Mouse (Mus musculus) kidney, embryonic 14.5 days (tissue): Measurements from ENCODE around the gene Amtn. TPM values are rescaled to one million over a fixed set of nuclear protein-coding genes. Genes with fewer than 3 reads are reported as not detected.
"Not testable (repeated sequence)": the region's sequence is repeated elsewhere in the genome, so short reads cannot be mapped to it uniquely, and the experiment has no call there.

Experiments
- ATAC-seq: fragments of 200-750 bp; cut with Nextera tagmentation; 2 replicates; pipeline ENCODE4 v1.8.0; 2017; ENCODE audit warnings: moderate number of reproducible peaks, mild to moderate bottlenecking, moderate TSS enrichment, moderate library complexity; ENCODE audit not compliant: low FRiP score, low TSS enrichment
- H3K27ac ChIP-seq: fragments of 300-500 bp; sonication (generic); 2 replicates; pipeline ENCODE4 v1.5.1; 2014; ENCODE audit warnings: low read depth, mild to moderate bottlenecking, low read length, moderate library complexity, mixed read lengths
- H3K27me3 ChIP-seq: fragments of 300-500 bp; sonication (generic); 2 replicates; pipeline ENCODE4 v1.6.1; 2014; ENCODE audit warnings: mild to moderate bottlenecking, low read length; ENCODE audit not compliant: control insufficient read depth, insufficient read depth
- H3K36me3 ChIP-seq: fragments of 300-500 bp; sonication (generic); 2 replicates; pipeline ENCODE4 v1.6.1; 2014; ENCODE audit warnings: low read length, mixed read lengths; ENCODE audit not compliant: control insufficient read depth, insufficient read depth
- H3K4me1 ChIP-seq: fragments of 300-500 bp; sonication (generic); 2 replicates; pipeline ENCODE4 v1.6.1; 2014; ENCODE audit warnings: low read length, mixed read lengths; ENCODE audit not compliant: control insufficient read depth, insufficient read depth
- H3K4me2 ChIP-seq: fragments of 300-500 bp; sonication (generic); replicated peaks from 2 replicates; pipeline ENCODE4 v1.6.1; 2014; ENCODE audit warnings: low read depth, mild to moderate bottlenecking, low read length
- H3K4me3 ChIP-seq: fragments of 300-500 bp; sonication (generic); 2 replicates; pipeline ENCODE4 v1.5.1; 2014; ENCODE audit warnings: mild to moderate bottlenecking, low read length
- H3K9ac ChIP-seq: fragments of 300-500 bp; sonication (generic); 2 replicates; pipeline ENCODE4 v1.6.1; 2014; ENCODE audit warnings: low read depth, mild to moderate bottlenecking, low read length, moderate library complexity
- H3K9me3 ChIP-seq: fragments of 300-500 bp; sonication (generic); 2 replicates; pipeline ENCODE4 v1.6.1; 2016; ENCODE audit warnings: low read length; ENCODE audit not compliant: control insufficient read depth
- WGBS: fragments of 180-500 bp; shearing (Covaris S2); extraction: QIAGEN DNeasy Blood & Tissue Kit; methylation state at CpG from one replicate; pipeline ENCODE4 v1.1.7; 2014; 5-methylcytosine and 5-hydroxymethylcytosine counted together
- polyA plus RNA-seq: library from polyadenylated mRNA; unstranded; fragments of >200 nt; fragmentation: Nextera tagmentation; extraction: Ambion mirVana; gene quantifications from 2 replicates; pipeline ENCODE4 v1.2.1, GENCODE M21; 2014

The Amtn gene
- not detected in 2 replicates for polyA plus RNA-seq

GRCm38 (mm10) chr5:88375808-88376207 is at the start of gene Amtn:
Gene Amtn, plus strand, starts transcription at chr5:88376108.
- H3K4me2 ChIP-seq = no peak within 1 kb of the TSS
- no peak within 1 kb of the TSS for H3K9ac ChIP-seq
- H3K27me3 ChIP-seq = no peaks in the 10 kb centered on the region
- H3K36me3 ChIP-seq = no peaks in the 10 kb centered on the region
- 81% methylated on average over 4 of the region's 4 CpGs for WGBS
- no peak within 1 kb of the TSS for H3K27ac ChIP-seq
- no peak within 1 kb of the TSS for H3K4me3 ChIP-seq
- no peaks in the 10 kb centered on the region for H3K4me1 ChIP-seq
- ATAC-seq = no peak
- no peaks in the 10 kb centered on the region for H3K9me3 ChIP-seq

DNA sequence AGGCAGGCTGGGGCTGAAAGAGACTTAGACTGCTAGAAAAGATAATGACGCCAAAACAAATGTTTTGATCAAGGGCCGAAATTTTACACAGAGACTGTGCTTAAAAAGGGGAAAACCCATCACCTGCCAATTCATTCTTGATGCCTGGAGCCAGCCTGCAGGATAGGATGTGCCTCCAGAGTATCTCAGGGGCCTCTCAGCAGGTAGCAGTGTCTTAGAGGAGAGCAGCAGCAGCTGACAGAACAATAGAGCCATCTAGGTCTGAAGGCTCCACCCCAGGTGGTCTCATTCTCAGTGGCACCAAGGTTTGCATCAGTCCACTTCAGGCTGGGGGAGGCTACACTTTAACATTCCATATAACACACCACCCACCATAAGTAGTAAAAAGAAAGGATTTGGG is 27.4 kb upstream of the Amtn start:
- not testable (repeated sequence) for H3K9me3 ChIP-seq, H3K27ac ChIP-seq, ATAC-seq, H3K36me3 ChIP-seq, H3K27me3 ChIP-seq, H3K4me2 ChIP-seq, H3K4me3 ChIP-seq, H3K9ac ChIP-seq, H3K4me1 ChIP-seq
- 63% methylated on average over 2 of the region's 2 CpGs for WGBS

GRCm38 (mm10) chr5:88364768-88365167 is 11.1 kb upstream of the Amtn start:
- Histone ChIP-seq H3K4me1 (no peaks in the 10 kb centered on the region), H3K36me3 (no peaks in the 10 kb centered on the region), H3K27ac (no peak overlapping the region), H3K9ac (no peak overlapping the region), H3K4me3 (no peak overlapping the region), H3K4me2 (no peak overlapping the region), H3K27me3 (no peaks in the 10 kb centered on the region), H3K9me3 (no peaks in the 10 kb centered on the region)
- 3% methylated on average over 3 of the region's 5 CpGs for WGBS
- no peak for ATAC-seq

- no peaks in the 10 kb centered on the region for H3K9me3 ChIP-seq
- no peaks in the 10 kb centered on the region for H3K4me1 ChIP-seq
- WGBS = 83% methylated on average over 1 of the region's 1 CpGs
- H3K4me2 ChIP-seq = no peak overlapping the region
- no peaks in the 10 kb centered on the region for H3K36me3 ChIP-seq
- no peak overlapping the region for H3K9ac ChIP-seq
- H3K27me3 ChIP-seq = no peaks in the 10 kb centered on the region
- no peak overlapping the region for H3K4me3 ChIP-seq
- no peak overlapping the region for H3K27ac ChIP-seq
- no peak for ATAC-seq
Measured at GRCm38 (mm10) chr5:88366886-88367285, 9.0 kb upstream of the Amtn start.

GRCm38 (mm10) chr5:88370578-88371232 is 5.2 kb upstream of the Amtn start:
- 77% methylated on average over 6 of the region's 6 CpGs for WGBS
- Histone ChIP-seq H3K9me3 (no peaks in the 10 kb centered on the region), H3K4me3 (no peak overlapping the region), H3K4me2 (no peak overlapping the region), H3K27me3 (no peaks in the 10 kb centered on the region), H3K4me1 (no peaks in the 10 kb centered on the region), H3K9ac (no peak overlapping the region), H3K27ac (no peak overlapping the region), H3K36me3 (no peaks in the 10 kb centered on the region)
- no peak for ATAC-seq

GRCm38 (mm10) chr5:88372563-88372962 is 3.3 kb upstream of the Amtn start:
- ATAC-seq = no peak
- Histone ChIP-seq H3K4me3 (no peak overlapping the region), H3K4me2 (no peak overlapping the region), H3K9me3 (no peaks in the 10 kb centered on the region), H3K27ac (no peak overlapping the region), H3K27me3 (no peaks in the 10 kb centered on the region), H3K4me1 (no peaks in the 10 kb centered on the region), H3K36me3 (no peaks in the 10 kb centered on the region), H3K9ac (no peak overlapping the region)
- 79% methylated on average over 6 of the region's 6 CpGs for WGBS

- not testable (repeated sequence) for H3K36me3 ChIP-seq, H3K4me2 ChIP-seq, H3K4me1 ChIP-seq, H3K9me3 ChIP-seq, H3K27ac ChIP-seq, H3K9ac ChIP-seq, H3K27me3 ChIP-seq, H3K4me3 ChIP-seq, ATAC-seq
- 90% methylated on average over 2 of the region's 2 CpGs for WGBS
Measured at GRCm38 (mm10) chr5:88391960-88392359, 16.1 kb downstream of the Amtn start.

DNA sequence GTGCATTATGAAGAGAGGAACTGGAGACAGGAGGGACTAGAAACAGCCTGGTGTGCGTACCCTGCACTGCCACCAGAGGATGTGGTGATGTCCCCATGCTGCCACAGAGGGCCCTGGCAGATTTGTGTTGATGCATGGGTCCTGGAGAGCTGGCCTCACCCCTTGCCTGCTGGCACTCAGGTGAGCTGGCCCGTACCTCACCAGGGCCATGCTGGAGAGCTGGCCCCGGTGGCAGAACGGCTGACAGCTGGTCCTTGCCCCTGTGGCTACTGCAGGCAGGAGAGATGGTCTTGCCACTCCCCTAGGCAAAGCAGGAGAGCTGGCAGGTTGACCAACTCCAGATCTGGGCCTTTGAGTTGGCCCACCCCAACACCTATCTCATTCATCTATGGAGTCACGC is 22.7 kb downstream of the Amtn start:
- Histone ChIP-seq H3K36me3 (no peaks in the 10 kb centered on the region), H3K4me3 (no peak overlapping the region), H3K9me3 (no peaks in the 10 kb centered on the region), H3K27ac (no peak overlapping the region), H3K4me1 (no peaks in the 10 kb centered on the region), H3K9ac (no peak overlapping the region), H3K4me2 (no peak overlapping the region), H3K27me3 (no peaks in the 10 kb centered on the region)
- 74% methylated on average over 5 of the region's 5 CpGs for WGBS
- ATAC-seq = no peak

GRCm38 (mm10) chr5:88399849-88400248 is 23.9 kb downstream of the Amtn start:
- ATAC-seq = no peak
- H3K27me3 ChIP-seq = no peaks in the 10 kb centered on the region
- H3K27ac ChIP-seq = no peak overlapping the region
- H3K4me3 ChIP-seq = no peak overlapping the region
- H3K9ac ChIP-seq = no peak overlapping the region
- no peaks in the 10 kb centered on the region for H3K4me1 ChIP-seq
- H3K4me2 ChIP-seq = no peak overlapping the region
- H3K9me3 ChIP-seq = no peaks in the 10 kb centered on the region
- 5% methylated on average over 6 of the region's 6 CpGs for WGBS
- no peaks in the 10 kb centered on the region for H3K36me3 ChIP-seq
